ENCODE assay signal across 7 mouse cellular contexts in genomic region chr9:27154763-27155530, GRCm38 (mm10). TPM values are rescaled to one million over a fixed set of nuclear protein-coding genes. Genes with fewer than 3 reads are reported as not detected.
DNase-seq lines count a peak whose midpoint lies in the region; ATAC-seq and TF ChIP-seq lines count a peak whose summit lies in the region.

TSS of gene Jam3 (minus strand) at chr9:27155421.

- H3K36me3 ChIP-seq in embryonic facial prominence, embryonic 12.5 days, result no peaks in the 10 kb centered on the region
- H3K36me3 ChIP-seq in heart, adult 2 months (ENCODE audit: control insufficient read depth, insufficient read depth, low read length), result no peaks in the 10 kb centered on the region
- H3K36me3 ChIP-seq in kidney, adult 2 months (ENCODE audit: control insufficient read depth, insufficient read depth, low read length), result no peaks in the 10 kb centered on the region
- no peaks in the 10 kb centered on the region for H3K36me3 ChIP-seq in limb, embryonic 11.5 days (ENCODE audit: control insufficient read depth, insufficient read depth, low read length)
- no peaks in the 10 kb centered on the region for H3K36me3 ChIP-seq in midbrain, embryonic 15.5 days (replicated peaks)
- no peaks in the 10 kb centered on the region for H3K36me3 ChIP-seq in stomach, embryonic 14.5 days (ENCODE audit: control insufficient read depth, insufficient read depth, low read length)

- no peaks in the 10 kb centered on the region for H3K4me1 ChIP-seq in bone marrow, adult 2 months (ENCODE audit: control insufficient read depth, insufficient read depth, low read length)
- peaks cover 16% of the 10 kb centered on the region for H3K4me1 ChIP-seq in embryonic facial prominence, embryonic 12.5 days
- H3K4me1 ChIP-seq in heart, adult 2 months (ENCODE audit: control insufficient read depth, insufficient read depth, low read length), result peaks cover 4% of the 10 kb centered on the region
- H3K4me1 ChIP-seq in kidney, adult 2 months (ENCODE audit: control insufficient read depth, insufficient read depth, low read length), result no peaks in the 10 kb centered on the region
- H3K4me1 ChIP-seq in limb, embryonic 11.5 days (ENCODE audit: control insufficient read depth, insufficient read depth, low read length), result peaks cover 7% of the 10 kb centered on the region; the same call in 1 of the 2 replicates
- peaks cover 45% of the 10 kb centered on the region for H3K4me1 ChIP-seq in midbrain, embryonic 15.5 days
- no peaks in the 10 kb centered on the region for H3K4me1 ChIP-seq in stomach, embryonic 14.5 days (ENCODE audit: control insufficient read depth, insufficient read depth, low read length)

- peak within 1 kb of the TSS; percentile 80 for H3K9ac ChIP-seq in embryonic facial prominence, embryonic 12.5 days
- H3K9ac ChIP-seq in heart, adult 2 months (ENCODE audit: low read depth, low read length), result peak within 1 kb of the TSS; percentile 70
- H3K9ac ChIP-seq in limb, embryonic 11.5 days (ENCODE audit: low read length), result peak within 1 kb of the TSS; percentile 87
- peak within 1 kb of the TSS; percentile 82 for H3K9ac ChIP-seq in midbrain, embryonic 15.5 days
- peak within 1 kb of the TSS; percentile 54 for H3K9ac ChIP-seq in stomach, embryonic 14.5 days (replicated peaks; ENCODE audit: low read depth, low read length)

- intact Hi-C loops in heart, adult 2 months (cut with DNase I), result loop anchor here (2.0 kb wide), 1 partner anchor 46 kb away; no protein-coding TSS in a partner anchor

- TF ChIP-seq CTCF in bone marrow, adult 2 months (IDR thresholded peaks at IDR 0.05; ENCODE audit: control insufficient read depth, insufficient read depth, low read length), result no peak
- peak; percentile 25; the same call in 1 of the 2 replicates for TF ChIP-seq CTCF in heart, adult 2 months (IDR thresholded peaks at IDR 0.05)
- no peak for TF ChIP-seq CTCF in kidney, adult 2 months (conservative IDR thresholded peaks at IDR 0.05; ENCODE audit: insufficient read depth, insufficient read length, low read depth, low read length)

- ATAC-seq in embryonic facial prominence, embryonic 12.5 days (ENCODE audit: insufficient number of reproducible peaks, insufficient read depth, low FRiP score, low TSS enrichment), result peak; percentile 96
- ATAC-seq in limb, embryonic 11.5 days (ENCODE audit: insufficient number of reproducible peaks, low FRiP score, low TSS enrichment, low read depth), result peak; percentile 96
- peak; percentile 98 for ATAC-seq in midbrain, embryonic 15.5 days (replicated peaks)
- ATAC-seq in stomach, embryonic 14.5 days (ENCODE audit: insufficient number of reproducible peaks, insufficient read depth, low FRiP score, low read depth), result peak; percentile 97

- peak; percentile 91 to 92 for DNase-seq in heart, adult 2 months
- DNase-seq in kidney, adult 2 months, result peak; percentile 95
- DNase-seq in limb, embryonic 11.5 days (ENCODE audit: low spot score), result peak; percentile 99

- peak within 1 kb of the TSS; percentile 5 for H3K4me3 ChIP-seq in bone marrow, adult 2 months (replicated peaks; ENCODE audit: control insufficient read depth, low read depth, low read length)
- peak within 1 kb of the TSS; percentile 80 for H3K4me3 ChIP-seq in embryonic facial prominence, embryonic 12.5 days
- H3K4me3 ChIP-seq in heart, adult 2 months, result peak within 1 kb of the TSS; percentile 66
- peak within 1 kb of the TSS; percentile 91 for H3K4me3 ChIP-seq in kidney, adult 2 months (ENCODE audit: insufficient read depth, low read depth, low read length)
- H3K4me3 ChIP-seq in limb, embryonic 11.5 days (ENCODE audit: low read depth, low read length), result peak within 1 kb of the TSS; percentile 83
- H3K4me3 ChIP-seq in midbrain, embryonic 15.5 days, result peak within 1 kb of the TSS; percentile 74
- H3K4me3 ChIP-seq in stomach, embryonic 14.5 days (ENCODE audit: low read depth, low read length), result peak within 1 kb of the TSS; percentile 55

- no peaks in the 10 kb centered on the region for H3K9me3 ChIP-seq in embryonic facial prominence, embryonic 12.5 days
- H3K9me3 ChIP-seq in limb, embryonic 11.5 days (ENCODE audit: control insufficient read depth, low read length), result no peaks in the 10 kb centered on the region
- no peaks in the 10 kb centered on the region for H3K9me3 ChIP-seq in midbrain, embryonic 15.5 days
- no peaks in the 10 kb centered on the region for H3K9me3 ChIP-seq in stomach, embryonic 14.5 days (ENCODE audit: control insufficient read depth, low read depth, low read length)

- peak within 1 kb of the TSS; percentile 72 for H3K4me2 ChIP-seq in embryonic facial prominence, embryonic 12.5 days (replicated peaks)
- peak within 1 kb of the TSS; percentile 71 for H3K4me2 ChIP-seq in limb, embryonic 11.5 days (ENCODE audit: low read depth, severe bottlenecking)
- H3K4me2 ChIP-seq in midbrain, embryonic 15.5 days, result peak within 1 kb of the TSS; percentile 80
- peak within 1 kb of the TSS; percentile 56 for H3K4me2 ChIP-seq in stomach, embryonic 14.5 days (replicated peaks; ENCODE audit: low read depth, low read length)

- H3K79me2 ChIP-seq in heart, adult 2 months (replicated peaks; ENCODE audit: control insufficient read depth, insufficient read depth, low read length), result no peaks in the 10 kb centered on the region

- no peaks in the 10 kb centered on the region for H3K27me3 ChIP-seq in embryonic facial prominence, embryonic 12.5 days
- no peaks in the 10 kb centered on the region for H3K27me3 ChIP-seq in heart, adult 2 months (ENCODE audit: control insufficient read depth, insufficient read depth, low read length)
- H3K27me3 ChIP-seq in kidney, adult 2 months (replicated peaks; ENCODE audit: control insufficient read depth, insufficient read depth, low read length), result no peaks in the 10 kb centered on the region
- H3K27me3 ChIP-seq in limb, embryonic 11.5 days (ENCODE audit: control insufficient read depth, insufficient read depth, low read length), result no peaks in the 10 kb centered on the region
- no peaks in the 10 kb centered on the region for H3K27me3 ChIP-seq in midbrain, embryonic 15.5 days (replicated peaks)
- H3K27me3 ChIP-seq in stomach, embryonic 14.5 days (ENCODE audit: control insufficient read depth, insufficient read depth, low read length), result no peaks in the 10 kb centered on the region

- no peak within 1 kb of the TSS for H3K27ac ChIP-seq in bone marrow, adult 2 months (ENCODE audit: control insufficient read depth, insufficient read depth, low read depth, low read length, poor library complexity)
- peak within 1 kb of the TSS; percentile 87 for H3K27ac ChIP-seq in embryonic facial prominence, embryonic 12.5 days
- peak within 1 kb of the TSS; percentile 70 for H3K27ac ChIP-seq in heart, adult 2 months
- peak within 1 kb of the TSS; percentile 20 for H3K27ac ChIP-seq in kidney, adult 2 months (ENCODE audit: insufficient read depth, low read depth, low read length)
- H3K27ac ChIP-seq in limb, embryonic 11.5 days (replicated peaks; ENCODE audit: low read depth, low read length), result peak within 1 kb of the TSS; percentile 80; the same call in 1 of the 2 replicates
- H3K27ac ChIP-seq in midbrain, embryonic 15.5 days, result peak within 1 kb of the TSS; percentile 94
- peak within 1 kb of the TSS; percentile 90 for H3K27ac ChIP-seq in stomach, embryonic 14.5 days (ENCODE audit: low read length)

- peak; percentile 33; the same call in 1 of the 2 replicates for TF ChIP-seq EP300 in heart, adult 2 months (IDR thresholded peaks at IDR 0.05; ENCODE audit: insufficient read depth, low read depth, low read length)

- no peak for TF ChIP-seq POLR2A in bone marrow, adult 2 months (IDR thresholded peaks at IDR 0.05; ENCODE audit: borderline replicate concordance, control insufficient read depth, low read depth, low read length)
- peak; percentile 83 for TF ChIP-seq POLR2A in heart, adult 2 months (IDR thresholded peaks at IDR 0.05; ENCODE audit: insufficient read depth, low read depth, low read length)
- no peak for TF ChIP-seq POLR2A in kidney, adult 2 months (IDR thresholded peaks at IDR 0.05; ENCODE audit: low read depth, low read length)

- 5% methylated on average over 58 of the region's 58 CpGs for WGBS in bone marrow, adult 2 months
- under 1% methylated on average over 58 of the region's 58 CpGs for WGBS in embryonic facial prominence, embryonic 12.5 days
- WGBS in heart, adult 2 months, result 2% methylated on average over 58 of the region's 58 CpGs
- WGBS in kidney, adult 2 months, result 1% methylated on average over 58 of the region's 58 CpGs
- under 1% methylated on average over 58 of the region's 58 CpGs for WGBS in limb, embryonic 11.5 days
- under 1% methylated on average over 58 of the region's 58 CpGs for WGBS in midbrain, embryonic 15.5 days
- WGBS in stomach, embryonic 14.5 days, result under 1% methylated on average over 58 of the region's 58 CpGs

RNA-seq across cellular contexts. Expression of gene Jam3, which starts in this region (rescaled TPM):
- 7.3 TPM in 1 of 2 replicates, not detected in the other for polyA plus RNA-seq in bone marrow, adult 2 months (2011; ENCODE audit: insufficient read depth, insufficient read length, low replicate concordance, missing spikeins)
- 111 and 120 TPM in 2 replicates for polyA plus RNA-seq in embryonic facial prominence, embryonic 12.5 days (2016; fragmentation: Nextera tagmentation; extraction: Ambion mirVana)
- 10 to 100 TPM; 14.1 to 14.2 TPM for total RNA-seq in heart, adult 2 months (2021)
- polyA plus RNA-seq in heart, adult 2 months (2012; rRNA removed), result 18.9 and 30.5 TPM in 2 replicates
- polyA plus RNA-seq in kidney, adult 2 months (2012; rRNA removed), result 35.5 and 37.1 TPM in 2 replicates
- polyA plus RNA-seq in limb, embryonic 11.5 days (2014; fragmentation: Nextera tagmentation; extraction: Ambion mirVana), result 116 and 121 TPM in 2 replicates
- polyA plus RNA-seq in midbrain, embryonic 15.5 days (2015; fragmentation: Nextera tagmentation; extraction: Ambion mirVana), result 52.2 and 53.5 TPM in 2 replicates
- polyA plus RNA-seq in stomach, embryonic 14.5 days (2014; fragmentation: Nextera tagmentation; extraction: Ambion mirVana), result 70.0 and 70.5 TPM in 2 replicates

Comparison
In these comparisons a context has a peak if more than half of its experiments do, and no peak if none do; other contexts are left out.
1. H3K4me3 ChIP-seq: peak in every context shown above with its lines; median percentile 91 in kidney, adult 2 months; 83 in limb, embryonic 11.5 days; 80 in embryonic facial prominence, embryonic 12.5 days; 74 in midbrain, embryonic 15.5 days; 66 in heart, adult 2 months; 55 in stomach, embryonic 14.5 days; 5 in bone marrow, adult 2 months.